Mouse (Mus musculus): ENCODE results near the gene Gm42517. TPM values are rescaled to one million over a fixed set of nuclear protein-coding genes. Genes with fewer than 3 reads are reported as not detected.

Gm42517 gene
- polyA plus RNA-seq (2012; rRNA removed): 10.4 and 13.5 TPM in 2 replicates

GRCm38 (mm10) chr5:108367871-108368332 is at the start of gene Gm42517:
Gene Gm42517 (minus strand): TSS chr5:108367922.
- no peak for DNase-seq (ENCODE audit: low read depth)
- no peak for TF ChIP-seq POLR2A (IDR thresholded peaks at IDR 0.05; ENCODE audit: borderline replicate concordance, extremely low read depth, insufficient read depth, insufficient read length, poor library complexity, severe bottlenecking)
- TF ChIP-seq CTCF (IDR thresholded peaks at IDR 0.05; ENCODE audit: borderline replicate concordance, extremely low read depth, insufficient read depth, insufficient read length): no peak

DNA sequence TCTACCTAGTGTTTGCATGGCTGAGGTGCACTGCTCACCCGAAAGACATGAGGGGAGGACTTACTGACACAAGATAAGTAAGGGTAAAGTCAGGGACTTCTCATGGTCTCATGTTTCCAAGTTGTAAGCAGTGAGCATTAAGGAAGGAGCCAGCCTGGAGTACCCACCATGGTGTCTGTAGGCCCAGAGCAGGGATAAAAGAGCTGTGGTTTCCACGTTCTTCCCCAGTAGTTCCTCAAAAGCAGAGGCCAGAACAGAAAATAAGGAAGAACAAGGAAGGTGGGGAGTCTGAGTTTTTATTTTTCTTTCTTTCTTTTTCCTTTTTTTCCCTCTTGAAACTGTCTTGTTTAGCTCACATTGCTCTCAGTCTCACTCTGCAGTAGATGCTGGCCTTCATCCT is 47.0 kb upstream of the Gm42517 start:
- TF ChIP-seq CTCF (IDR thresholded peaks at IDR 0.05; ENCODE audit: borderline replicate concordance, extremely low read depth, insufficient read depth, insufficient read length): no peak
- TF ChIP-seq POLR2A (IDR thresholded peaks at IDR 0.05; ENCODE audit: borderline replicate concordance, extremely low read depth, insufficient read depth, insufficient read length, poor library complexity, severe bottlenecking): no peak
- DNase-seq (ENCODE audit: low read depth): no peak

DNA sequence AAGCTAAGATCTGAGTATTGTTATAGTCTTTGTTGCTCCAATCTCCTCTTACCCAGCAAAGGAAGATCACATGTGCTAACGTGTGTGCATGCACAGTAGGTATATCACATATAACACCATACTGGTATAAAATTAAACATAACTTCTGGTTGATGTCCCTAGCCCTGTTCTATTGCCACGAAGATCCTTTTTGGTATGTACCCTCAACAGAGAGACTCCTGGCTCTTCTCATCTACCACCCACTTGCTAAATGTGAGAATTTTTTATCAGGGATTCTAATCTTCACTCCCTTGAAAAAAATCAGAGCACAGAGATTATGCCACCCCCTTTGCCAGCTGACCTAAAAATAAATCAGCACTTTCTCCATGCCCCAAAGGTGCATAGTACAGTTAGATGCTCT is 39.3 kb upstream of the Gm42517 start:
- DNase-seq (ENCODE audit: low read depth): no peak
- no peak for TF ChIP-seq CTCF (IDR thresholded peaks at IDR 0.05; ENCODE audit: borderline replicate concordance, extremely low read depth, insufficient read depth, insufficient read length)
- TF ChIP-seq POLR2A (IDR thresholded peaks at IDR 0.05; ENCODE audit: borderline replicate concordance, extremely low read depth, insufficient read depth, insufficient read length, poor library complexity, severe bottlenecking): no peak

DNA sequence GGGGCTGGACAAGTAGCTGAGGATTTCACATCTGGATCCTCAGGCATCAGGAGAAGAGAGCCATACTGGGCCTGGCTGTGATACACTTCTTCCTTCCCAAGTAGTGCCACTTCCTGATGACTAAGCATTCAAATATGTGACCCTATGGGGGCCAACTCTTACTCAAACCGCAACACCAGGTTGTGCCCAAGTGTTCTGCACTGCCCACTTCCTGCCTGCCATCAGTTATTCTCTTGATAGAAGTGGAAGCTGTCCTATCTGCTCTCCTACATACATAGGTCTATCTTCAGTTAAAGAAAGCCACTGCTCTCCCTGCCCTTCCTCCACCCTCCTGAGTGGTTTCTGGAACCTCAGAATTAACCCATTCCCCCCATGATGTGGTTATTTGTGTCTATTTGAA is 37.7 kb upstream of the Gm42517 start:
- no peak for DNase-seq (ENCODE audit: low read depth)
- TF ChIP-seq CTCF (IDR thresholded peaks at IDR 0.05; ENCODE audit: borderline replicate concordance, extremely low read depth, insufficient read depth, insufficient read length): no peak
- no peak for TF ChIP-seq POLR2A (IDR thresholded peaks at IDR 0.05; ENCODE audit: borderline replicate concordance, extremely low read depth, insufficient read depth, insufficient read length, poor library complexity, severe bottlenecking)

GRCm38 (mm10) chr5:108403453-108403852 is 35.7 kb upstream of the Gm42517 start:
- no peak for DNase-seq (ENCODE audit: low read depth)
- TF ChIP-seq POLR2A (IDR thresholded peaks at IDR 0.05; ENCODE audit: borderline replicate concordance, extremely low read depth, insufficient read depth, insufficient read length, poor library complexity, severe bottlenecking): no peak
- TF ChIP-seq CTCF (IDR thresholded peaks at IDR 0.05; ENCODE audit: borderline replicate concordance, extremely low read depth, insufficient read depth, insufficient read length): no peak

GRCm38 (mm10) chr5:108389744-108390143 is 22.0 kb upstream of the Gm42517 start:
- no peak for DNase-seq (ENCODE audit: low read depth)
- TF ChIP-seq POLR2A (IDR thresholded peaks at IDR 0.05; ENCODE audit: borderline replicate concordance, extremely low read depth, insufficient read depth, insufficient read length, poor library complexity, severe bottlenecking): no peak
- TF ChIP-seq CTCF (IDR thresholded peaks at IDR 0.05; ENCODE audit: borderline replicate concordance, extremely low read depth, insufficient read depth, insufficient read length): no peak

DNA sequence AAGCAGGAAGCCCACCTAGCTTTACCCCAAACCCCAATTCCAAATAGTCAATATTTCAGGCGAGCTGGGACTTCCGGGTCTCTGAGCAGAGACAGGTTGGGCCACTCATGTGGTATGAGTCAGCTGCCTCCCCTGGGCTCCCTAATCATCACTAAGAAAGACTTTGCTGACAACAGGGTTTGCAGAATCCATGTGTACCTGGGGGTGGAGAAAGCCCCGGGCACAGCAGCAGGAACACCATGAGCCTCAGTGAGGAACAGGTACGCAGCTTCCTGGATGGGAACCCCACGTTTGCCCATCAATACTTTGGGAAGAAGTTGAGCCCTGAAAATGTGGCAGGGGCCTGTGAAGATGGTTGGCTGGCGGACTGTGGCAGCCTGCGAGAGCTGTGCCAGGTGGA is 20.5 kb upstream of the Gm42517 start, which contains the start of gene Pde6b:
Gene Pde6b (plus strand): TSS at position 191 of the 400 bp plus-strand sequence.
- no peak for DNase-seq (ENCODE audit: low read depth)
- no peak for TF ChIP-seq POLR2A (IDR thresholded peaks at IDR 0.05; ENCODE audit: borderline replicate concordance, extremely low read depth, insufficient read depth, insufficient read length, poor library complexity, severe bottlenecking)
- TF ChIP-seq CTCF (IDR thresholded peaks at IDR 0.05; ENCODE audit: borderline replicate concordance, extremely low read depth, insufficient read depth, insufficient read length): no peak

GRCm38 (mm10) chr5:108386449-108386848 is 18.7 kb upstream of the Gm42517 start:
- TF ChIP-seq POLR2A (IDR thresholded peaks at IDR 0.05; ENCODE audit: borderline replicate concordance, extremely low read depth, insufficient read depth, insufficient read length, poor library complexity, severe bottlenecking) (no peak), CTCF (IDR thresholded peaks at IDR 0.05; ENCODE audit: borderline replicate concordance, extremely low read depth, insufficient read depth, insufficient read length) (no peak)
- no peak for DNase-seq (ENCODE audit: low read depth)

- TF ChIP-seq POLR2A (IDR thresholded peaks at IDR 0.05; ENCODE audit: borderline replicate concordance, extremely low read depth, insufficient read depth, insufficient read length, poor library complexity, severe bottlenecking) (no peak), CTCF (IDR thresholded peaks at IDR 0.05; ENCODE audit: borderline replicate concordance, extremely low read depth, insufficient read depth, insufficient read length) (no peak)
- DNase-seq (ENCODE audit: low read depth): no peak
These were observed 17.9 kb upstream of the Gm42517 start for GRCm38 (mm10) chr5:108385632-108386031.

DNA sequence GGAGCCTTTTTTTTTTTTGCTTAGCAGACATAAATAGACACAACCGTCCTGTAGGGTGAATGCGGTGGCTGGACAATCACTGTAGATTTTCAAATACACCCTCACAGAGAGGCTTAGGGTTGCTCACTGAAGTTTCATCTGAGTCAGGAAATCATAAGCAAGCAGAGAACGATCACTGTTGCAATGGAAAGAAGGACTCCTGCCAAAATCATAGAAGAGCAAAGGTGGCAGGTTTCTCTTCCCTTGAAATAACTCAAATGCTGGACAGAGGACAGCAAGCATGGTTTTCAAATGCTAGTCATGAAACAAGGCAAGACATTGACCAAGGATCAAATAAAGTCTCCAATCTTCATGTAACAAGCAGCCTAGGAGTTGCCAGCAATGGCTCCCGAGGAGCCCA is 10.6 kb upstream of the Gm42517 start:
- no peak for DNase-seq (ENCODE audit: low read depth)
- TF ChIP-seq CTCF (IDR thresholded peaks at IDR 0.05; ENCODE audit: borderline replicate concordance, extremely low read depth, insufficient read depth, insufficient read length) (no peak), POLR2A (IDR thresholded peaks at IDR 0.05; ENCODE audit: borderline replicate concordance, extremely low read depth, insufficient read depth, insufficient read length, poor library complexity, severe bottlenecking) (no peak)

GRCm38 (mm10) chr5:108376059-108376458 is 8.3 kb upstream of the Gm42517 start:
- TF ChIP-seq CTCF (IDR thresholded peaks at IDR 0.05; ENCODE audit: borderline replicate concordance, extremely low read depth, insufficient read depth, insufficient read length) (no peak), POLR2A (IDR thresholded peaks at IDR 0.05; ENCODE audit: borderline replicate concordance, extremely low read depth, insufficient read depth, insufficient read length, poor library complexity, severe bottlenecking) (no peak)
- no peak for DNase-seq (ENCODE audit: low read depth)

DNA sequence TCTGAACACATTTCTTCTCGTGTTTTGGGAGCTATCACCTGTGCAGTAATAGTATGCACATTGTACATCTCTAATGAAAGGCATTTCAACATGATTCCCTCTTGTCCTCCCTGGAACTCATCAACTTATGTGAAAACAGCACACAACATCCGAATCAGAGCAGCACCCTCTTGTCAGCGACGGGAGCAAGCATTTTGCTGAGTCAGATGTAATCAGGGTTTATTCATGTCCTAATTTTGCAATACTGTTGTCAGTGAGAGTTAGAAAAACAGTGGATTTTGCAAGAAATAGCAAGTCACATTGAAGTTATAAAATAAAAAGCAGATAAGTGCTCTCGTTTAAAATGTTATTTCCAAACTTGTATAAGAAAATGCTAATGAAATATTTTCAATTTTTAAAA is 6.4 kb upstream of the Gm42517 start:
- DNase-seq (ENCODE audit: low read depth): no peak
- no peak for TF ChIP-seq POLR2A (IDR thresholded peaks at IDR 0.05; ENCODE audit: borderline replicate concordance, extremely low read depth, insufficient read depth, insufficient read length, poor library complexity, severe bottlenecking)
- no peak for TF ChIP-seq CTCF (IDR thresholded peaks at IDR 0.05; ENCODE audit: borderline replicate concordance, extremely low read depth, insufficient read depth, insufficient read length)
